Mouse (Mus musculus) myocyte (in vitro differentiated cells): Measurements from ENCODE around the gene Gm20388.

Experiments used
- CEBPB ChIP-seq: IDR thresholded peaks from 2 replicates; pipeline ENCODE4 v1.6.1; 2011; ENCODE audit warnings: mild to moderate bottlenecking, moderate library complexity; ENCODE audit not compliant: poor library complexity, insufficient read depth, severe bottlenecking
- E2F4 ChIP-seq: IDR thresholded peaks from one replicate; pipeline ENCODE4 v1.6.1; 2011; ENCODE audit warnings: mild to moderate bottlenecking, control low read depth, moderate library complexity; ENCODE audit not compliant: insufficient read depth
- MAX ChIP-seq: IDR thresholded peaks from one replicate; pipeline ENCODE4 v1.6.1; 2011; ENCODE audit warnings: low read depth, mild to moderate bottlenecking, control low read depth
- MYOD1 ChIP-seq, 3 experiments: IDR thresholded peaks; one replicate each; pipeline ENCODE4 v1.6.1; 2011; ENCODE audit warnings: control low read depth in 2 of 3, low read depth in 2 of 3, mild to moderate bottlenecking in 2 of 3, moderate library complexity in 1 of 3; ENCODE audit not compliant: insufficient read length in 2 of 3, control insufficient read depth in 1 of 3
- MYOG ChIP-seq, 3 experiments: IDR thresholded peaks; one replicate each; pipeline ENCODE4 v1.6.1; 2011; ENCODE audit warnings: control low read depth in 2 of 3, low read depth in 2 of 3, mild to moderate bottlenecking in 2 of 3; ENCODE audit not compliant: insufficient read length in 2 of 3, control insufficient read depth in 1 of 3, insufficient read depth in 1 of 3
- POLR2A ChIP-seq: IDR thresholded peaks from one replicate; pipeline ENCODE4 v1.6.1; 2011; ENCODE audit warnings: low read depth, mild to moderate bottlenecking, control low read depth, moderate library complexity; ENCODE audit not compliant: insufficient read length
- POLR2AphosphoS2 ChIP-seq: IDR thresholded peaks from one replicate; pipeline ENCODE4 v1.6.1; 2011; ENCODE audit warnings: low read depth, control low read depth; ENCODE audit not compliant: insufficient read length
- SRF ChIP-seq: IDR thresholded peaks from one replicate; pipeline ENCODE4 v1.6.1; 2011; ENCODE audit warnings: low read depth; ENCODE audit not compliant: control insufficient read depth, insufficient read length
- TCF12 ChIP-seq: IDR thresholded peaks from one replicate; pipeline ENCODE4 v1.6.1; 2011; ENCODE audit warnings: mild to moderate bottlenecking, control low read depth; ENCODE audit not compliant: poor library complexity, insufficient read depth, severe bottlenecking
- USF1 ChIP-seq: IDR thresholded peaks from one replicate; pipeline ENCODE4 v1.6.1; 2011; ENCODE audit warnings: low read depth, mild to moderate bottlenecking, control low read depth, moderate library complexity

- TF ChIP-seq POLR2A: no peak
- no peak for TF ChIP-seq CEBPB
- no peak for TF ChIP-seq MAX
- no peak for TF ChIP-seq E2F4
- TF ChIP-seq MYOG (IDR thresholded peaks at IDR 0.05; ENCODE audit: control insufficient read depth in 1 of 3, insufficient read depth in 1 of 3, insufficient read length in 2 of 3, low read depth in 2 of 3): no peak
- no peak for TF ChIP-seq USF1
- TF ChIP-seq TCF12: no peak
- no peak for TF ChIP-seq POLR2AphosphoS2
- TF ChIP-seq MYOD1 (IDR thresholded peaks at IDR 0.05; ENCODE audit: control insufficient read depth in 1 of 3, insufficient read length in 2 of 3, low read depth in 2 of 3): no peak
- TF ChIP-seq SRF: no peak
Observed at GRCm38 (mm10) chr8:121609251-121609650, 1698.6 kb downstream of the Gm20388 start.
